Mouse (Mus musculus) midbrain, embryonic 13.5 days (tissue): ENCODE results near the gene Atp8a2. TPM values are rescaled to one million over a fixed set of nuclear protein-coding genes. Genes with fewer than 3 reads are reported as not detected.
"Not testable (repeated sequence)": the region's sequence is repeated elsewhere in the genome, so short reads cannot be mapped to it uniquely, and the experiment has no call there.

Source experiments
- ATAC-seq: fragments of 200-750 bp; cut with Nextera tagmentation; 2 replicates; pipeline ENCODE4 v1.8.0; 2017; ENCODE audit warnings: mild to moderate bottlenecking, moderate TSS enrichment, moderate library complexity
- H3K27ac ChIP-seq: fragments of 300-500 bp; sonication (generic); 2 replicates; pipeline ENCODE4 v1.5.1; 2015; ENCODE audit warnings: inconsistent platforms, mild to moderate bottlenecking, moderate library complexity
- H3K27me3 ChIP-seq: fragments of 300-500 bp; sonication (generic); 2 replicates; pipeline ENCODE4 v1.6.1; 2015; ENCODE audit warnings: mild to moderate bottlenecking, inconsistent platforms
- H3K36me3 ChIP-seq: fragments of 300-500 bp; sonication (generic); 2 replicates; pipeline ENCODE4 v1.6.1; 2015; ENCODE audit warnings: mild to moderate bottlenecking, inconsistent platforms
- H3K4me1 ChIP-seq: fragments of 300-500 bp; sonication (generic); replicated peaks from 2 replicates; pipeline ENCODE4 v1.6.1; 2015; ENCODE audit warnings: inconsistent platforms
- H3K4me2 ChIP-seq: fragments of 300-500 bp; sonication (generic); replicated peaks from 2 replicates; pipeline ENCODE4 v1.6.1; 2015; ENCODE audit warnings: moderate library complexity, mild to moderate bottlenecking, inconsistent platforms
- H3K4me3 ChIP-seq: fragments of 300-500 bp; sonication (generic); replicated peaks from 2 replicates; pipeline ENCODE4 v1.5.1; 2015; ENCODE audit warnings: mild to moderate bottlenecking, inconsistent platforms
- H3K9ac ChIP-seq: fragments of 300-500 bp; sonication (generic); replicated peaks from 2 replicates; pipeline ENCODE4 v1.6.1; 2015; ENCODE audit warnings: mild to moderate bottlenecking, inconsistent platforms
- H3K9me3 ChIP-seq: fragments of 300-500 bp; sonication (generic); 2 replicates; pipeline ENCODE4 v1.6.1; 2016; ENCODE audit warnings: mild to moderate bottlenecking, inconsistent platforms
- WGBS: fragments of 180-500 bp; shearing (Covaris S2); methylation state at CpG from one replicate; pipeline ENCODE4 v1.1.7; 2015; 5-methylcytosine and 5-hydroxymethylcytosine counted together
- polyA plus RNA-seq: library from polyadenylated mRNA; unstranded; fragments of >200 nt; fragmentation: Nextera tagmentation; extraction: Ambion mirVana; gene quantifications from 2 replicates; pipeline ENCODE4 v1.2.1, GENCODE M21; 2015

The Atp8a2 gene
- polyA plus RNA-seq, 1 experiment from 2014 or later, result 28.1 TPM

DNA sequence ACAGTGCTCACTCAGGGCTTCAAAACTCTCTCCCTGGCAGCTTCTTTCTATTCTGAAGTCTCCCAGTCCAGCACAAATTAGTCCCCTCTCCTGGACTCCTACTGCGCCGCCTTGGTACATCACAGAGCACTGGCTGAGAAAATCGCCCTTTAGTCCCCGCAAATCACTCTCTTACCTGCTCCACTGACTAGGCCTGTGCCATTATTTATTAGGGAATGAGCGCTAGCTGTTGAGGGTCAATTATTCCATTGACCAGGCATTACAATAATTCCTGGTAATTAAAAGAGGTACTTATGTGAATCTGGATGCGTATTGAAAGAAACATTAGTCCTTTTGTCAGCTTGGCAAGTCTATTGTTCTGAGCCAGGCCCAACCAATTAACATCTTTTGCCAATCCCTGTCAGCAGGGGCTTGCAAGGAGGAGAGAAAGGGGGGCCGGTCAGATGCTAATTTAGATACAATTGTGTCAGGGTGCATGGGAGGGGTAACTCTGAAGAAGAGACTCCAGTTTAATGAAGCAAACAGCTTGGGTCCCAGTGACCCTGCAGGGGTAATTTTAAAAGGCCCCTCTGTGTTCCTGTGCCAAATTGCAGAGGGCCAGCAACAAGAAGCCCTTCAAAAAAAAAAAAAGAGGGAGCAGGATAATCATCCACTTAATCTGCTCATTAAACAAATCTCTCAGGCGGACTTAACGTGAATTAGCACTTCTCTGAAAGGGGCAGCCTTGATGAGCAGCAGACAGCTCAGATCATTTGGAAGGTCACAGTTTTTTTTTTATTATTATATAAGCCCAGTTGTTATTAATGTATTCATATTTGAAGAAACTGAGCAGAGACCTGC is 459.9 kb downstream of the Atp8a2 start:
- H3K27me3 ChIP-seq, result peaks cover 61% of the 10 kb centered on the region
- no peak overlapping the region for H3K4me2 ChIP-seq
- H3K4me3 ChIP-seq, result no peak overlapping the region
- ATAC-seq, result peak; percentile 91
- no peaks in the 10 kb centered on the region for H3K9me3 ChIP-seq
- WGBS, result 5% methylated on average over 9 of the region's 9 CpGs
- H3K9ac ChIP-seq, result no peak overlapping the region
- H3K4me1 ChIP-seq, result peaks cover 34% of the 10 kb centered on the region
- no peaks in the 10 kb centered on the region for H3K36me3 ChIP-seq
- peak overlapping the region; percentile 77 for H3K27ac ChIP-seq

GRCm38 (mm10) chr14:59730043-59730390 is 467.0 kb downstream of the Atp8a2 start:
- peaks cover 55% of the 10 kb centered on the region for H3K27me3 ChIP-seq

DNA sequence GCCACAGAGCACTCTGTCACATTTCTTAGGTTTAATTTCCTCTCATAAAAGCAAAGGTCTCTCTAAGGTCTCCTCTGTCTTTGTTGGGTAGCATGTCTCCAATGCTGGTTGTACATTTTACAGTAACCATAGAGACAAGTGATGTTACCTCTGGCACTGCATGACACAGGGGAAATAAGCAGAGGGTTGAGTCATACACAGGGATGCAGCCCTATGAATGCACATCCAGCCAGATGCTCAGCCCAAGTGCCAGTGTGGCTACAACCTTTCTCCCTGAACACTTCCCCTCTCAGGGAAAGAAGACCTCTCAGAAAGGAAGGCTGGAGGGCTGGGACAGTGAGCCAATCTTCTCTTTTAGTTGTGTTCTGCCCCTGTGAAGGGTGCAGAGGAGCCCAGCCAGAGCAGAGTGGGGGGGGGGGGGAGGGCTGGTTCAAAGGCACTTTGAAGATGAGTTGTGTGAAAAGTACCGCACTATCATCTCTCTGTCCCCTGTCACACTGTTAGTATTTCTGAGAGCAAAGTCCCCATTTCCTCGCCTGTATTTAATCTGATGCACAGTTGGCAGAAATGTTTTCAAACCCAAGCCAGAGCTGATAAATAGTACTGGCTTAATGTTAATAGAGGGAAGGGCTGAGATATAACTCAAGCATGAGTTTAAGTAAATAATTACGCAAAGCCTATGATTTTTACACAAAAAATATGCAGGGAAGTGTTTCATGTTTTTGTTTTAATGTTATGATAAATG is 467.5 kb downstream of the Atp8a2 start:
- Histone ChIP-seq H3K9ac (no peak overlapping the region), H3K27me3 (peaks cover 51% of the 10 kb centered on the region), H3K9me3 (no peaks in the 10 kb centered on the region), H3K27ac (no peak overlapping the region), H3K4me1 (peaks cover 18% of the 10 kb centered on the region), H3K36me3 (no peaks in the 10 kb centered on the region), H3K4me3 (no peak overlapping the region), H3K4me2 (no peak overlapping the region)
- WGBS, result 78% methylated on average over 3 of the region's 3 CpGs
- ATAC-seq, result no peak

More at GRCm38 (mm10) chr14:59730043-59730390, 467.0 kb downstream of the Atp8a2 start:
- ATAC-seq, result no peak
- Histone ChIP-seq H3K36me3 (no peaks in the 10 kb centered on the region), H3K27ac (no peak overlapping the region), H3K4me2 (no peak overlapping the region), H3K9ac (no peak overlapping the region), H3K9me3 (no peaks in the 10 kb centered on the region), H3K4me1 (peaks cover 18% of the 10 kb centered on the region), H3K4me3 (no peak overlapping the region)
- 52% methylated on average over 3 of the region's 3 CpGs for WGBS

- Histone ChIP-seq H3K9ac (no peak overlapping the region), H3K9me3 (no peaks in the 10 kb centered on the region), H3K4me2 (no peak overlapping the region), H3K4me1 (peaks cover 12% of the 10 kb centered on the region), H3K27me3 (peaks cover 42% of the 10 kb centered on the region), H3K36me3 (no peaks in the 10 kb centered on the region), H3K4me3 (no peak overlapping the region), H3K27ac (no peak overlapping the region)
- no peak for ATAC-seq
- 91% methylated on average over 4 of the region's 4 CpGs for WGBS
These were observed 470.0 kb downstream of the Atp8a2 start for GRCm38 (mm10) chr14:59727016-59727415.

DNA sequence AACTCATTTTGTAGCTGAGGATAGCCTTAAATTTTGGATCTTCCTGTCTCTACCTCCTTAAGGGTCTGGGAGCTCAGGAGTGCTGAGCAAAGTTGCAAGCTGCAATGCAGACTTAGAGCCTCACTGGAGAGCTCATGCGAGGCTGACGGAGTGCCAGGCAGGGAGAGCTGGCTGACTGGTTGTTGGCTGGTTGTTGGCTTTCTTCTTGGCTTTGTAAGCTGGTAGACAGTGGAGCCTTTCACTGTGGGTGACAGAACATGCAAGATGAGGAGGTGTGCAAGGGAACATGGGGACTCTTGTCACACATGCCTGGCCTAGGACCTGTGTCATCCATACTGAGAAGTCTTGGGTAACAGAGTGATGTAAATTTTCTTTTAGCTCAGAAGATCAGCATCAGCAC is 473.8 kb downstream of the Atp8a2 start:
- H3K27ac ChIP-seq, result no peak overlapping the region
- H3K36me3 ChIP-seq, result no peaks in the 10 kb centered on the region
- no peak for ATAC-seq
- WGBS, result 76% methylated on average over 2 of the region's 2 CpGs
- no peak overlapping the region for H3K4me2 ChIP-seq
- H3K9ac ChIP-seq, result no peak overlapping the region
- peaks cover 18% of the 10 kb centered on the region; the same call in 1 of the 2 replicates for H3K27me3 ChIP-seq
- H3K9me3 ChIP-seq, result no peaks in the 10 kb centered on the region
- no peak overlapping the region for H3K4me3 ChIP-seq
- 0 out of 2 replicates have a peak, but pooled peaks cover 3% of the 10 kb centered on the region for H3K4me1 ChIP-seq

- no peaks in the 10 kb centered on the region for H3K9me3 ChIP-seq
- H3K4me3 ChIP-seq, result no peak overlapping the region
- H3K4me2 ChIP-seq, result no peak overlapping the region
- ATAC-seq, result no peak
- 83% methylated on average over 4 of the region's 4 CpGs for WGBS
- peaks cover 18% of the 10 kb centered on the region; the same call in 1 of the 2 replicates for H3K27me3 ChIP-seq
- peaks cover under 1% of the 10 kb centered on the region for H3K4me1 ChIP-seq
- no peak overlapping the region for H3K9ac ChIP-seq
- H3K27ac ChIP-seq, result no peak overlapping the region
- H3K36me3 ChIP-seq, result no peaks in the 10 kb centered on the region
These were observed 475.0 kb downstream of the Atp8a2 start for GRCm38 (mm10) chr14:59721957-59722356.

DNA sequence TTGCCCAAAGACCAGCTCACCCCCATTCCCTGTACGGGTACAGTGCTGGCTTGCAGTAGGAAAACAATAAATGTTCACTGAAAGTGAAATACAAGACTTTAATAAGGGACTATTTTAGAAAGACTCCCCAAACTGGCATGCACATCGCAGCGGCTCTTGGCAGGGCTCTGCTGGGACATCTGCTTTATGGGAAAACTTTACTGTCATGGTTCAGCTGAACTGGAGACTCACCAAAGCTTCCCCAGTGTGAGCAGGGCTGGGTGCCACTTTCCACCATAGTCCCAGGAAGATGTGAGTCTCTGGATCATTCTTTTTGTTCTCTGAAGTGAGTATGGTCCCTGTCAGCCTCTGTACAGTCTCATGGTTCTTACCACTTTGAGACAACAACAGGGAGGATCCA is 475.6 kb downstream of the Atp8a2 start:
- H3K9me3 ChIP-seq, result no peaks in the 10 kb centered on the region
- ATAC-seq, result no peak
- H3K4me3 ChIP-seq, result no peak overlapping the region
- no peak overlapping the region for H3K27ac ChIP-seq
- no peak overlapping the region for H3K9ac ChIP-seq
- H3K4me2 ChIP-seq, result no peak overlapping the region
- no peaks in the 10 kb centered on the region for H3K36me3 ChIP-seq
- peaks cover 4% of the 10 kb centered on the region for H3K4me1 ChIP-seq
- 88% methylated on average over 3 of the region's 3 CpGs for WGBS
- H3K27me3 ChIP-seq, result peaks cover 14% of the 10 kb centered on the region; the same call in 1 of the 2 replicates

DNA sequence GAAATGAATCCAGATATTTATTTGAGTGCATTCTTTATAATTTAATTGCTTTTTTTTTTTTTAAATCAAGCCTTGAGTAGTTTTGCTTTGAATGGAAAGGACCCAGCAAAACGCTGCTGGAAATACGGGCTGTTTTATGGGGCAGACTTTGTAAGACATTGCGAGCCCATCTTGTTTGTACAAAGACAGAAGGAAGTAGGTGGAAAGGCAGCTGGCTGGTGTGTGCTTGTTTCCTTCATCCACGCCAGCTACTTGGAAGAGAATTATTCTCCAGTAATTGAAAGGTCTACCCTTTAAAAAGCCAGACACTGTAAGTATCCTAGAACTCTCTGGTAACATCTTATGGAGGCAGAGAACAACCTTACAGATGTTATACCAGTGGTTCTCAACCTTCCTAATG is 476.6 kb downstream of the Atp8a2 start:
- WGBS, result 91% methylated on average over 4 of the region's 4 CpGs
- H3K27ac ChIP-seq, result no peak overlapping the region
- ATAC-seq, result no peak
- H3K27me3 ChIP-seq, result peaks cover 14% of the 10 kb centered on the region; the same call in 1 of the 2 replicates
- H3K4me1 ChIP-seq, result peaks cover 14% of the 10 kb centered on the region
- H3K4me3 ChIP-seq, result no peak overlapping the region
- H3K4me2 ChIP-seq, result no peak overlapping the region
- H3K36me3 ChIP-seq, result no peaks in the 10 kb centered on the region
- no peaks in the 10 kb centered on the region for H3K9me3 ChIP-seq
- H3K9ac ChIP-seq, result no peak overlapping the region

- H3K4me1 ChIP-seq, result peaks cover 22% of the 10 kb centered on the region
- H3K9ac ChIP-seq, H3K36me3 ChIP-seq, H3K4me2 ChIP-seq, H3K9me3 ChIP-seq, H3K4me3 ChIP-seq, H3K27ac ChIP-seq, H3K27me3 ChIP-seq: not testable (repeated sequence)
- 38% methylated on average over 3 of the region's 3 CpGs for WGBS
- ATAC-seq, result peak; percentile 58; the same call in 1 of the 2 replicates
These were observed 480.4 kb downstream of the Atp8a2 start for GRCm38 (mm10) chr14:59716443-59717085.

GRCm38 (mm10) chr14:59715695-59716442 is 481.1 kb downstream of the Atp8a2 start:
- Histone ChIP-seq H3K36me3 (no peaks in the 10 kb centered on the region), H3K4me2 (peak overlapping the region; percentile 34), H3K9ac (no peak overlapping the region), H3K4me1 (peaks cover 22% of the 10 kb centered on the region), H3K27ac (peak overlapping the region; percentile 77), H3K27me3 (peaks cover 6% of the 10 kb centered on the region; the same call in 1 of the 2 replicates), H3K9me3 (no peaks in the 10 kb centered on the region), H3K4me3 (no peak overlapping the region)
- peak; percentile 88 for ATAC-seq
- WGBS, result 31% methylated on average over 13 of the region's 13 CpGs

DNA sequence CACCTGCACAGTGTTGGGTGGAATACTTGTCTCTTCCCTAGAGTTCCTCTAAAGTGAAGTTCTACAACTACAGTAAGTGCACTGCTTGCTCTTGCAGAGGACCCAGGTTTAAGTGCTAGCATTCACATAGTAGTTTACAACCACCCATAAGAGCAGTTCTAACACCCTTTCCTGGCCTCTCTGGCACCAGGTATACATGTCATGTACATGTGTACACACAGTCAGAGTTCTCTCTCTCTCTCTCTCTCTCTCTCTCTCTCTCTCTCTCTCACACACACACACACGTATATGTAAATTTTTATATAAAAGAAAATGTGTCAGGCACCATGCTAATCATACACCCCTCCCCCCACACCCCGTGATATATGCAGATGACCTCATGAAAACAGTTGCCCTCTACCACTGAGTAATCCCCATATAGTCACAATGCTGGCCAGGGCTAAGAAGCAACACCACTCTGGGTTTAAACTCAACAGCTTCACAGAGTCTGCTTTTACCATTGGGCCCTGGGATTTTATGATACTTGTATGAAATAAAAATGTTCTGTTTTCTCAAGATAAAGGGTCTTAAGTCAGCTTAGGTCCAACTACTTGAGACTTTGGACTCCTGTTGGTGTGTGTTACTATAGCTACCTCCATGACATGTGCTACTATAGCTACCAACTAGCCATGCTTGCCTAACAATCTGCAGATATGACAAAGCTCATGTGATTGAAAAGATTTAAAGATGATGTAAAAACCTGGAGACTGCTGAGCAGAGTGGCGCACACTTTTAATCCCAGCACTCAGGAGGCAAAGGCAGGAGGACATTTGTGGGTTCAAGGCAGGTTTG is 487.3 kb downstream of the Atp8a2 start:
- no peak overlapping the region for H3K9ac ChIP-seq
- 0 out of 2 replicates have a peak, but pooled peaks cover 3% of the 10 kb centered on the region for H3K4me1 ChIP-seq
- H3K4me3 ChIP-seq, result no peak overlapping the region
- H3K9me3 ChIP-seq, result no peaks in the 10 kb centered on the region
- no peak overlapping the region for H3K27ac ChIP-seq
- H3K27me3 ChIP-seq, result peaks cover 3% of the 10 kb centered on the region; the same call in 1 of the 2 replicates
- no peak overlapping the region for H3K4me2 ChIP-seq
- 75% methylated on average over 3 of the region's 3 CpGs for WGBS
- no peaks in the 10 kb centered on the region for H3K36me3 ChIP-seq
- ATAC-seq, result 0 out of 2 replicates have a peak, but pooled peaks have one; percentile 17
